Mouse (Mus musculus) liver, embryonic 12.5 days (tissue): Measurements from ENCODE around the gene Mapkap1. TPM values are rescaled to one million over a fixed set of nuclear protein-coding genes. Genes with fewer than 3 reads are reported as not detected.

Experiments
- ATAC-seq: fragments of 200-750 bp; cut with Nextera tagmentation; 2 replicates; pipeline ENCODE4 v1.8.0; 2017; ENCODE audit warnings: moderate number of reproducible peaks, mild to moderate bottlenecking, moderate library complexity
- H3K27ac ChIP-seq: fragments of 300-500 bp; sonication (generic); 2 replicates; pipeline ENCODE4 v1.5.1; 2016; ENCODE audit warnings: mild to moderate bottlenecking
- H3K27me3 ChIP-seq: fragments of 300-500 bp; sonication (generic); replicated peaks from 2 replicates; pipeline ENCODE4 v1.6.1; 2016; ENCODE audit warnings: mild to moderate bottlenecking, moderate library complexity
- H3K36me3 ChIP-seq: fragments of 300-500 bp; sonication (generic); 2 replicates; pipeline ENCODE4 v1.6.1; 2016; ENCODE audit warnings: mild to moderate bottlenecking, moderate library complexity
- H3K4me1 ChIP-seq: fragments of 300-500 bp; sonication (generic); 2 replicates; pipeline ENCODE4 v1.6.1; 2016
- H3K4me2 ChIP-seq: fragments of 300-500 bp; sonication (generic); 2 replicates; pipeline ENCODE4 v1.6.1; 2016; ENCODE audit warnings: mild to moderate bottlenecking, moderate library complexity
- H3K4me3 ChIP-seq: fragments of 300-500 bp; sonication (generic); 2 replicates; pipeline ENCODE4 v1.5.1; 2016; ENCODE audit warnings: mild to moderate bottlenecking, moderate library complexity
- H3K9ac ChIP-seq: fragments of 300-500 bp; sonication (generic); 2 replicates; pipeline ENCODE4 v1.6.1; 2016; ENCODE audit warnings: mild to moderate bottlenecking, moderate library complexity
- H3K9me3 ChIP-seq: fragments of 300-500 bp; sonication (generic); replicated peaks from 2 replicates; pipeline ENCODE4 v1.6.1; 2016; ENCODE audit warnings: mild to moderate bottlenecking, moderate library complexity
- WGBS: fragments of 180-500 bp; shearing (Covaris S2); methylation state at CpG from one replicate; pipeline ENCODE4 v1.1.7; 2016; ENCODE audit not compliant: insufficient replicate concordance; 5-methylcytosine and 5-hydroxymethylcytosine counted together
- polyA plus RNA-seq: library from polyadenylated mRNA; unstranded; fragments of >200 nt; fragmentation: Nextera tagmentation; extraction: Ambion mirVana; gene quantifications from 2 replicates; pipeline ENCODE4 v1.2.1, GENCODE M21; 2016

Gene Mapkap1
- polyA plus RNA-seq, 1 experiment from 2014 or later: 52.8 TPM

- Histone ChIP-seq H3K27me3 (no peaks in the 10 kb centered on the region), H3K4me3 (no peak overlapping the region), H3K9me3 (no peaks in the 10 kb centered on the region), H3K9ac (no peak overlapping the region), H3K4me2 (no peak overlapping the region), H3K27ac (no peak overlapping the region), H3K36me3 (peaks cover 26% of the 10 kb centered on the region), H3K4me1 (no peaks in the 10 kb centered on the region; the same call in 1 of the 2 replicates)
- ATAC-seq: no peak
- WGBS: 72% methylated on average over 8 of the region's 8 CpGs
These were observed 195.6 kb downstream of the Mapkap1 start for GRCm38 (mm10) chr2:34602111-34602541.

- WGBS: 68% methylated on average over 3 of the region's 3 CpGs
- H3K27ac ChIP-seq: no peak overlapping the region
- no peak overlapping the region for H3K4me3 ChIP-seq
- H3K4me1 ChIP-seq: no peaks in the 10 kb centered on the region; the same call in 1 of the 2 replicates
- peaks cover 21% of the 10 kb centered on the region for H3K36me3 ChIP-seq
- H3K9ac ChIP-seq: no peak overlapping the region
- H3K9me3 ChIP-seq: no peaks in the 10 kb centered on the region
- H3K27me3 ChIP-seq: no peaks in the 10 kb centered on the region
- H3K4me2 ChIP-seq: no peak overlapping the region
- no peak for ATAC-seq
These were observed 196.3 kb downstream of the Mapkap1 start for GRCm38 (mm10) chr2:34602896-34603295.

- Histone ChIP-seq H3K9me3 (no peaks in the 10 kb centered on the region), H3K27ac (no peak overlapping the region), H3K36me3 (peaks cover 15% of the 10 kb centered on the region), H3K4me2 (no peak overlapping the region), H3K4me1 (no peaks in the 10 kb centered on the region; the same call in 1 of the 2 replicates), H3K9ac (no peak overlapping the region), H3K4me3 (no peak overlapping the region), H3K27me3 (no peaks in the 10 kb centered on the region)
- ATAC-seq: no peak
- 76% methylated on average over 14 of the region's 14 CpGs for WGBS
These were observed 197.2 kb downstream of the Mapkap1 start for GRCm38 (mm10) chr2:34603653-34604214.

GRCm38 (mm10) chr2:34605040-34605439, 198.5 kb downstream of the Mapkap1 start:
- H3K9ac ChIP-seq: no peak overlapping the region
- no peak overlapping the region for H3K4me3 ChIP-seq
- H3K9me3 ChIP-seq: no peaks in the 10 kb centered on the region
- no peaks in the 10 kb centered on the region for H3K4me1 ChIP-seq
- H3K36me3 ChIP-seq: peaks cover 5% of the 10 kb centered on the region
- no peak overlapping the region for H3K27ac ChIP-seq
- H3K4me2 ChIP-seq: no peak overlapping the region
- H3K27me3 ChIP-seq: no peaks in the 10 kb centered on the region
- no peak for ATAC-seq
- WGBS: 73% methylated on average over 3 of the region's 3 CpGs

- Histone ChIP-seq H3K36me3 (peaks cover 9% of the 10 kb centered on the region), H3K4me3 (no peak overlapping the region), H3K4me2 (no peak overlapping the region), H3K27me3 (no peaks in the 10 kb centered on the region), H3K27ac (no peak overlapping the region), H3K9ac (no peak overlapping the region), H3K4me1 (no peaks in the 10 kb centered on the region), H3K9me3 (no peaks in the 10 kb centered on the region)
- no peak for ATAC-seq
- WGBS: 68% methylated on average over 3 of the region's 3 CpGs
These were observed 202.3 kb downstream of the Mapkap1 start for GRCm38 (mm10) chr2:34608917-34609316.

GRCm38 (mm10) chr2:34609516-34609915, 202.9 kb downstream of the Mapkap1 start:
- no peak for ATAC-seq
- Histone ChIP-seq H3K9me3 (no peaks in the 10 kb centered on the region), H3K27me3 (no peaks in the 10 kb centered on the region), H3K36me3 (peaks cover 9% of the 10 kb centered on the region), H3K4me2 (no peak overlapping the region), H3K9ac (no peak overlapping the region), H3K27ac (no peak overlapping the region), H3K4me3 (no peak overlapping the region), H3K4me1 (no peaks in the 10 kb centered on the region)
- 77% methylated on average over 4 of the region's 4 CpGs for WGBS

GRCm38 (mm10) chr2:34620778-34621415, 214.3 kb downstream of the Mapkap1 start:
- H3K27me3 ChIP-seq: no peaks in the 10 kb centered on the region
- no peak overlapping the region for H3K27ac ChIP-seq
- H3K4me3 ChIP-seq: no peak overlapping the region
- H3K4me2 ChIP-seq: no peak overlapping the region
- WGBS: 63% methylated on average over 10 of the region's 10 CpGs
- H3K9me3 ChIP-seq: no peaks in the 10 kb centered on the region
- H3K9ac ChIP-seq: no peak overlapping the region
- ATAC-seq: no peak
- peaks cover 32% of the 10 kb centered on the region for H3K36me3 ChIP-seq
- H3K4me1 ChIP-seq: no peaks in the 10 kb centered on the region

GRCm38 (mm10) chr2:34621485-34621884, 214.9 kb downstream of the Mapkap1 start:
- Histone ChIP-seq H3K9me3 (no peaks in the 10 kb centered on the region), H3K36me3 (peaks cover 32% of the 10 kb centered on the region), H3K9ac (no peak overlapping the region), H3K27ac (no peak overlapping the region), H3K4me3 (no peak overlapping the region), H3K4me1 (no peaks in the 10 kb centered on the region), H3K4me2 (no peak overlapping the region), H3K27me3 (no peaks in the 10 kb centered on the region)
- 71% methylated on average over 8 of the region's 8 CpGs for WGBS
- ATAC-seq: no peak

GRCm38 (mm10) chr2:34622518-34622917, 215.9 kb downstream of the Mapkap1 start:
- no peak overlapping the region for H3K4me3 ChIP-seq
- H3K36me3 ChIP-seq: peaks cover 32% of the 10 kb centered on the region
- no peaks in the 10 kb centered on the region for H3K9me3 ChIP-seq
- H3K4me1 ChIP-seq: peaks cover 5% of the 10 kb centered on the region; the same call in 1 of the 2 replicates
- WGBS: 80% methylated on average over 11 of the region's 11 CpGs
- H3K4me2 ChIP-seq: no peak overlapping the region
- ATAC-seq: no peak
- H3K27me3 ChIP-seq: no peaks in the 10 kb centered on the region
- H3K9ac ChIP-seq: no peak overlapping the region
- H3K27ac ChIP-seq: no peak overlapping the region

- Histone ChIP-seq H3K27me3 (no peaks in the 10 kb centered on the region), H3K4me3 (no peak overlapping the region), H3K4me1 (peaks cover 9% of the 10 kb centered on the region; the same call in 1 of the 2 replicates), H3K9me3 (no peaks in the 10 kb centered on the region), H3K9ac (no peak overlapping the region), H3K27ac (no peak overlapping the region), H3K36me3 (peaks cover 32% of the 10 kb centered on the region), H3K4me2 (no peak overlapping the region)
- ATAC-seq: no peak
- 79% methylated on average over 8 of the region's 8 CpGs for WGBS
These were observed 216.6 kb downstream of the Mapkap1 start for GRCm38 (mm10) chr2:34623181-34623580.

GRCm38 (mm10) chr2:34624076-34624475, 217.5 kb downstream of the Mapkap1 start:
- Histone ChIP-seq H3K27me3 (no peaks in the 10 kb centered on the region), H3K9me3 (no peaks in the 10 kb centered on the region), H3K4me2 (no peak overlapping the region), H3K4me1 (peaks cover 9% of the 10 kb centered on the region; the same call in 1 of the 2 replicates), H3K36me3 (peaks cover 32% of the 10 kb centered on the region), H3K9ac (no peak overlapping the region), H3K4me3 (no peak overlapping the region), H3K27ac (no peak overlapping the region)
- no peak for ATAC-seq
- WGBS: 90% methylated on average over 12 of the region's 12 CpGs

GRCm38 (mm10) chr2:34627328-34628226, 221.0 kb downstream of the Mapkap1 start:
- no peak for ATAC-seq
- Histone ChIP-seq H3K27me3 (no peaks in the 10 kb centered on the region), H3K9ac (no peak overlapping the region), H3K27ac (no peak overlapping the region; the same call in 1 of the 2 replicates), H3K4me2 (no peak overlapping the region), H3K9me3 (no peaks in the 10 kb centered on the region), H3K4me1 (peaks cover 9% of the 10 kb centered on the region; the same call in 1 of the 2 replicates), H3K4me3 (no peak overlapping the region), H3K36me3 (peaks cover 25% of the 10 kb centered on the region)
- 54% methylated on average over 17 of the region's 17 CpGs for WGBS
